Mouse (Mus musculus): ENCODE measurements around the gene Ube2a.

GRCm38 (mm10) chrX:36929694-36930093 lies 56.0 kb downstream of the Ube2a start:
- TF ChIP-seq CEBPB (IDR thresholded peaks at IDR 0.05; ENCODE audit: low read depth) (no peak), USF1 (IDR thresholded peaks at IDR 0.05; ENCODE audit: low read depth) (no peak), CTCF (IDR thresholded peaks at IDR 0.05; ENCODE audit: control insufficient read depth, insufficient read depth, insufficient read length) (no peak), MYOG (IDR thresholded peaks at IDR 0.05; ENCODE audit: control insufficient read depth, extremely low read depth, insufficient read length) (no peak), MAX (IDR thresholded peaks at IDR 0.05) (no peak), MYOD1 (IDR thresholded peaks at IDR 0.05; ENCODE audit: control insufficient read depth, insufficient read length, low read depth) (no peak)

All from C2C12 (cell line).